ENCODE assay signal across 32 mouse cellular contexts in genomic region chr13:102664041-102664440, GRCm38 (mm10). TPM values are rescaled to one million over a fixed set of nuclear protein-coding genes. Genes with fewer than 3 reads are reported as not detected.
DNase-seq lines count a peak whose midpoint lies in the region; ATAC-seq and TF ChIP-seq lines count a peak whose summit lies in the region.
"Had no signal": no experiment of that assay in that cellular context is flagged by ENCODE, and none has a peak within 500 bp of the region (broad histone marks: within the 10 kb centered on the region; RNA-seq: fewer than 3 reads in every experiment).

No protein-coding gene starts in this region.

- 0 out of 2 replicates have a peak, but pooled peaks have one; percentile 19 for TF ChIP-seq EP300 in heart, adult 2 months (IDR thresholded peaks at IDR 0.05; ENCODE audit: insufficient read depth, low read depth, low read length)
- TF ChIP-seq EP300 in MEL (IDR thresholded peaks at IDR 0.05; ENCODE audit: low read depth in 1 of 2, low read length in 2 of 2) = no peak
- no peak for TF ChIP-seq EP300 in stomach, postnatal 0 days (optimal IDR thresholded peaks at IDR 0.05)

- DNase-seq in heart, adult 2 months = no peak
- no peak for DNase-seq in heart, adult 8-10 months (ENCODE audit: low spot score)
- DNase-seq in spleen, adult 2 months (ENCODE audit: low read depth in 1 of 2, low spot score in 2 of 2) = no peak
- no peak for DNase-seq in spleen, adult 18-20 months
- DNase-seq in MEL (ENCODE audit: low read depth, low spot score) = peak; percentile 21
- DNase-seq in cerebellum, adult 2 months = no peak
- no peak for DNase-seq in stomach, postnatal 0 days (ENCODE audit: low spot score)
- DNase-seq: adrenal gland, adult 8-10 months; cerebellum, adult 8-10 months; cerebellum, postnatal 25 days; gastrocnemius, postnatal 36 days; kidney, adult 2 months; kidney, postnatal 36 days; liver, embryonic 13.5 days; lung, embryonic 14.5 days; lung, postnatal 14 days; right cerebral cortex, adult 18-20 months had no signal

- H3K4me3 ChIP-seq in heart, adult 2 months = no peak overlapping the region
- no peak overlapping the region for H3K4me3 ChIP-seq in spleen, adult 2 months (ENCODE audit: extremely low read depth, insufficient read depth, insufficient read length)
- H3K4me3 ChIP-seq in MEL (ENCODE audit: control insufficient read depth in 1 of 2, insufficient read depth in 1 of 2, low read depth in 2 of 2, low read length in 2 of 2) = no peak overlapping the region
- H3K4me3 ChIP-seq in megakaryocyte, embryonic 14.5 days (replicated peaks) = peak overlapping the region; percentile 88
- H3K4me3 ChIP-seq in cerebellum, adult 2 months (replicated peaks; ENCODE audit: insufficient read depth, low read depth, low read length) = no peak overlapping the region
- no peak overlapping the region for H3K4me3 ChIP-seq in stomach, postnatal 0 days (ENCODE audit: low read depth, low read length)
- H3K4me3 ChIP-seq: embryonic facial prominence, embryonic 10.5 days; embryonic facial prominence, embryonic 15.5 days; forebrain, embryonic 12.5 days; heart, embryonic 13.5 days; intestine, embryonic 15.5 days; layer of hippocampus, adult 2 months; left cerebral cortex, adult 2 months; limb, embryonic 12.5 days; liver, embryonic 13.5 days; midbrain, embryonic 12.5 days; myocyte; neural tube, embryonic 12.5 days; stomach, embryonic 15.5 days had no signal

- 48% methylated on average over 6 of the region's 6 CpGs for WGBS in heart, adult 2 months
- WGBS in spleen, adult 2 months = 43% methylated on average over 6 of the region's 6 CpGs
- WGBS in cerebellum, adult 2 months = 69% methylated on average over 6 of the region's 6 CpGs
- 61% methylated on average over 6 of the region's 6 CpGs for WGBS in stomach, postnatal 0 days

- no peak overlapping the region for H3K27ac ChIP-seq in heart, adult 2 months
- peak overlapping the region; percentile 39 for H3K27ac ChIP-seq in spleen, adult 2 months (ENCODE audit: insufficient read depth, low read length)
- no peak overlapping the region for H3K27ac ChIP-seq in MEL (ENCODE audit: control insufficient read depth, low read depth, low read length)
- no peak overlapping the region for H3K27ac ChIP-seq in cerebellum, adult 2 months (ENCODE audit: insufficient read depth, low read length)
- no peak overlapping the region for H3K27ac ChIP-seq in stomach, postnatal 0 days (replicated peaks)
- H3K27ac ChIP-seq: embryonic facial prominence, embryonic 10.5 days; embryonic facial prominence, embryonic 15.5 days; forebrain, embryonic 12.5 days; heart, embryonic 13.5 days; intestine, embryonic 15.5 days; layer of hippocampus, adult 2 months; left cerebral cortex, adult 2 months; limb, embryonic 12.5 days; liver, embryonic 13.5 days; midbrain, embryonic 12.5 days; neural tube, embryonic 12.5 days; stomach, embryonic 15.5 days had no signal

- no peak for TF ChIP-seq CTCF in heart, adult 2 months (IDR thresholded peaks at IDR 0.05)
- TF ChIP-seq CTCF in spleen, adult 2 months (IDR thresholded peaks at IDR 0.05; ENCODE audit: extremely low read depth, insufficient read depth, insufficient read length, insufficient replicate concordance) = no peak
- no peak for TF ChIP-seq CTCF in MEL (IDR thresholded peaks at IDR 0.05 in 2 of 3, conservative IDR thresholded peaks at IDR 0.05 in 1 of 3; ENCODE audit: control insufficient read depth in 1 of 3, insufficient read depth in 1 of 3, low read depth in 2 of 3, low read length in 3 of 3, poor library complexity in 1 of 3, severe bottlenecking in 1 of 3)
- no peak for TF ChIP-seq CTCF in cerebellum, adult 2 months (IDR thresholded peaks at IDR 0.05; ENCODE audit: borderline replicate concordance, insufficient read depth, low read depth, low read length)
- TF ChIP-seq CTCF in stomach, postnatal 0 days (IDR thresholded peaks at IDR 0.05; ENCODE audit: low read depth) = no peak

- TF ChIP-seq POLR2A in heart, adult 2 months (IDR thresholded peaks at IDR 0.05; ENCODE audit: insufficient read depth, low read depth, low read length) = no peak
- no peak for TF ChIP-seq POLR2A in spleen, adult 2 months (IDR thresholded peaks at IDR 0.05; ENCODE audit: low read depth, low read length)
- TF ChIP-seq POLR2A in MEL (IDR thresholded peaks at IDR 0.05; ENCODE audit: control insufficient read depth in 1 of 2, insufficient read depth in 1 of 2, low read depth in 1 of 2, low read length in 2 of 2, poor library complexity in 1 of 2) = no peak
- TF ChIP-seq POLR2A in cerebellum, adult 2 months (IDR thresholded peaks at IDR 0.05; ENCODE audit: borderline replicate concordance, insufficient read depth, low read length) = no peak

- no peaks in the 10 kb centered on the region for H3K9me3 ChIP-seq in MEL (replicated peaks; ENCODE audit: insufficient read depth, low read length)
- no peaks in the 10 kb centered on the region for H3K9me3 ChIP-seq in megakaryocyte, embryonic 14.5 days
- no peaks in the 10 kb centered on the region for H3K9me3 ChIP-seq in stomach, postnatal 0 days (ENCODE audit: control insufficient read depth, low read length)
- H3K9me3 ChIP-seq: embryonic facial prominence, embryonic 10.5 days; embryonic facial prominence, embryonic 15.5 days; forebrain, embryonic 12.5 days; heart, embryonic 13.5 days; intestine, embryonic 15.5 days; limb, embryonic 12.5 days; liver, embryonic 13.5 days; midbrain, embryonic 12.5 days; neural tube, embryonic 12.5 days; stomach, embryonic 15.5 days had no signal

- no peak for TF ChIP-seq RAD21 in MEL (IDR thresholded peaks at IDR 0.05; ENCODE audit: low read depth, low read length)

- ATAC-seq in stomach, postnatal 0 days (ENCODE audit: low FRiP score, low TSS enrichment) = no peak
- ATAC-seq: CD4-positive, CD25-positive, alpha-beta regulatory T cell, adult 4 months; hindbrain, embryonic 16.5 days; intestine, embryonic 15.5 days had no signal

- no peak overlapping the region for H3K9ac ChIP-seq in heart, adult 2 months (ENCODE audit: low read depth, low read length)
- no peak overlapping the region for H3K9ac ChIP-seq in MEL (ENCODE audit: control insufficient read depth, low read depth, low read length, poor library complexity, severe bottlenecking)
- no peak overlapping the region for H3K9ac ChIP-seq in stomach, postnatal 0 days (ENCODE audit: low read length)
- H3K9ac ChIP-seq: embryonic facial prominence, embryonic 15.5 days; forebrain, embryonic 12.5 days; heart, embryonic 13.5 days; intestine, embryonic 15.5 days; limb, embryonic 12.5 days; liver, embryonic 13.5 days; lung, embryonic 14.5 days; midbrain, embryonic 12.5 days; neural tube, embryonic 12.5 days; stomach, embryonic 15.5 days had no signal

- intact Hi-C loops in heart, adult 2 months (cut with DNase I) = no loop called here

- no peak overlapping the region for H3K4me2 ChIP-seq in stomach, postnatal 0 days (replicated peaks; ENCODE audit: low read depth)
- H3K4me2 ChIP-seq: embryonic facial prominence, embryonic 15.5 days; forebrain, embryonic 12.5 days; heart, embryonic 13.5 days; intestine, embryonic 15.5 days; limb, embryonic 12.5 days; liver, embryonic 13.5 days; lung, embryonic 14.5 days; midbrain, embryonic 12.5 days; neural tube, embryonic 12.5 days; stomach, embryonic 15.5 days had no signal

- no peaks in the 10 kb centered on the region for H3K79me2 ChIP-seq in heart, adult 2 months (replicated peaks; ENCODE audit: control insufficient read depth, insufficient read depth, low read length)
- H3K79me2 ChIP-seq in MEL (ENCODE audit: control insufficient read depth, insufficient read depth, low read length, poor library complexity) = no peaks in the 10 kb centered on the region; the same call in 1 of the 2 replicates

- H3K27me3 ChIP-seq in heart, adult 2 months (ENCODE audit: control insufficient read depth, insufficient read depth, low read length) = no peaks in the 10 kb centered on the region
- no peaks in the 10 kb centered on the region for H3K27me3 ChIP-seq in spleen, adult 2 months (ENCODE audit: control insufficient read depth, insufficient read depth, low read length)
- no peaks in the 10 kb centered on the region for H3K27me3 ChIP-seq in MEL (ENCODE audit: control insufficient read depth in 1 of 2, insufficient read depth in 2 of 2, low read length in 2 of 2)
- no peaks in the 10 kb centered on the region for H3K27me3 ChIP-seq in megakaryocyte, embryonic 14.5 days (replicated peaks)
- no peaks in the 10 kb centered on the region for H3K27me3 ChIP-seq in cerebellum, adult 2 months (ENCODE audit: control insufficient read depth, insufficient read depth, low read length)
- no peaks in the 10 kb centered on the region for H3K27me3 ChIP-seq in stomach, postnatal 0 days (ENCODE audit: control insufficient read depth, insufficient read depth, low read length)
- H3K27me3 ChIP-seq: embryonic facial prominence, embryonic 15.5 days; heart, embryonic 13.5 days; intestine, embryonic 15.5 days; midbrain, embryonic 12.5 days; neural tube, embryonic 12.5 days; stomach, embryonic 15.5 days had no signal

- H3K4me1 ChIP-seq in heart, adult 2 months (ENCODE audit: control insufficient read depth, insufficient read depth, low read length) = peaks cover 3% of the 10 kb centered on the region
- H3K4me1 ChIP-seq in spleen, adult 2 months (ENCODE audit: control insufficient read depth, insufficient read depth, insufficient read length) = peaks cover 8% of the 10 kb centered on the region; the same call in 1 of the 2 replicates
- peaks cover 9 to 31% of the 10 kb centered on the region in 2 experiments; a peak in 3 of 4 replicates for H3K4me1 ChIP-seq in MEL (ENCODE audit: control insufficient read depth in 1 of 2, insufficient read depth in 2 of 2, low read length in 2 of 2)
- peaks cover 63% of the 10 kb centered on the region for H3K4me1 ChIP-seq in megakaryocyte, embryonic 14.5 days
- H3K4me1 ChIP-seq in cerebellum, adult 2 months (ENCODE audit: control insufficient read depth, insufficient read depth, low read length) = no peaks in the 10 kb centered on the region
- no peaks in the 10 kb centered on the region for H3K4me1 ChIP-seq in stomach, postnatal 0 days (replicated peaks; ENCODE audit: control insufficient read depth, insufficient read depth)
- H3K4me1 ChIP-seq: embryonic facial prominence, embryonic 15.5 days; forebrain, embryonic 12.5 days; intestine, embryonic 15.5 days; limb, embryonic 12.5 days; neural tube, embryonic 12.5 days had no signal

- no peaks in the 10 kb centered on the region for H3K36me3 ChIP-seq in heart, adult 2 months (ENCODE audit: control insufficient read depth, insufficient read depth, low read length)
- H3K36me3 ChIP-seq in spleen, adult 2 months (ENCODE audit: control insufficient read depth, insufficient read depth, low read length) = no peaks in the 10 kb centered on the region
- peaks cover 0 to 24% of the 10 kb centered on the region in 2 experiments; a peak in 2 of 4 replicates for H3K36me3 ChIP-seq in MEL (ENCODE audit: control insufficient read depth in 1 of 2, insufficient read depth in 2 of 2, low read length in 2 of 2)
- peaks cover 10% of the 10 kb centered on the region for H3K36me3 ChIP-seq in megakaryocyte, embryonic 14.5 days (replicated peaks; ENCODE audit: low read length)
- H3K36me3 ChIP-seq in stomach, postnatal 0 days (ENCODE audit: control insufficient read depth, insufficient read depth, low read length) = no peaks in the 10 kb centered on the region
- H3K36me3 ChIP-seq: embryonic facial prominence, embryonic 10.5 days; embryonic facial prominence, embryonic 15.5 days; forebrain, embryonic 12.5 days; heart, embryonic 13.5 days; intestine, embryonic 15.5 days; limb, embryonic 12.5 days; liver, embryonic 13.5 days; midbrain, embryonic 12.5 days; neural tube, embryonic 12.5 days; stomach, embryonic 15.5 days had no signal

RNA-seq across cellular contexts. Expression of gene Cd180, which starts 29.3 kb away (rescaled TPM):
- total RNA-seq in heart, adult 2 months (2021) = 1 to 10 TPM in 1 of 2 experiments, under 1 TPM in 1; 0.32 to 1.6 TPM
- 0.70 and 1.3 TPM in 2 replicates for polyA plus RNA-seq in heart, adult 2 months (2012; rRNA removed)
- 1 to 10 TPM in 2 of 4 experiments, under 1 TPM in 2; 0.57 to 2.5 (median 0.85) TPM for total RNA-seq in heart, adult 8-10 months (2022)
- 25.0 and 31.6 TPM in 2 replicates for polyA plus RNA-seq in spleen, adult 2 months (2012; rRNA removed)
- 0.12 and 0.39 TPM in 2 replicates for total RNA-seq in MEL (2012; rRNA removed)
- polyA plus RNA-seq in MEL (2012; ENCODE audit: insufficient read depth in 1 of 2, insufficient read length in 2 of 2, low read depth in 1 of 2, low replicate concordance in 2 of 2, missing spikeins in 1 of 2) = 1 to 10 TPM in 1 of 2 experiments, not detected in 1; 1.8 TPM
- polyA plus RNA-seq in megakaryocyte, embryonic 14.5 days (2012; ENCODE audit: insufficient read depth, low replicate concordance) = 1.5 TPM in 2 replicates
- 0.60 and 0.65 TPM in 2 replicates for polyA plus RNA-seq in cerebellum, adult 2 months (2012; rRNA removed)
- 0.35 and 0.42 TPM in 2 replicates for polyA plus RNA-seq in stomach, postnatal 0 days (2015; fragmentation: Nextera tagmentation; extraction: Ambion mirVana)
